Mouse (Mus musculus) CH12.LX (cell line): ENCODE measurements around the gene Rd3l. TPM values are rescaled to one million over a fixed set of nuclear protein-coding genes. Genes with fewer than 3 reads are reported as not detected.

ENCODE experiments used
- DNase-seq: peaks from one replicate; pipeline ENCODE4 v3.0.0-alpha.2; 2013; ENCODE audit errors: extremely low read depth
- H3K27ac ChIP-seq: 2 replicates; pipeline ENCODE4 v1.5.1; 2012; ENCODE audit warnings: low read depth, mild to moderate bottlenecking, control low read depth, moderate library complexity; ENCODE audit not compliant: insufficient read depth
- H3K27me3 ChIP-seq: replicated peaks from 2 replicates; pipeline ENCODE3; 2012; ENCODE audit warnings: inconsistent platforms
- H3K36me3 ChIP-seq, 2 experiments: replicated peaks in 1 of 2; 2 replicates each; pipeline versions ENCODE3 to v1.6.1; 2012; ENCODE audit warnings: inconsistent platforms in 1 of 2, low read length in 1 of 2, mild to moderate bottlenecking in 1 of 2, mixed read lengths in 1 of 2, moderate library complexity in 1 of 2; ENCODE audit not compliant: control insufficient read depth in 1 of 2, insufficient read depth in 1 of 2
- H3K4me1 ChIP-seq, 2 experiments: 2 replicates each; pipeline ENCODE4 v1.6.1; 2012; ENCODE audit warnings: inconsistent platforms in 1 of 2, moderate library complexity in 1 of 2; ENCODE audit not compliant: insufficient read depth in 2 of 2, control insufficient read depth in 1 of 2
- H3K4me2 ChIP-seq: 2 replicates; pipeline ENCODE4 v1.6.1; 2012; ENCODE audit warnings: low read depth, mild to moderate bottlenecking, control low read depth; ENCODE audit not compliant: poor library complexity, insufficient read depth, severe bottlenecking
- H3K4me3 ChIP-seq, 3 experiments: fragments of 150-350 bp in 1 of 3; sonication (generic) in 1 of 3; replicated peaks in 1 of 3; 2 replicates each; pipeline versions ENCODE3 to v1.5.1; 2011 to 2012; ENCODE audit warnings: low read depth in 2 of 3, low read length in 2 of 3, mild to moderate bottlenecking in 2 of 3, moderate library complexity in 2 of 3, control low read depth in 1 of 3, improper control_type of control experiment in 1 of 3, inconsistent platforms in 1 of 3, mixed read lengths in 1 of 3; ENCODE audit not compliant: poor library complexity in 1 of 3
- H3K79me2 ChIP-seq: replicated peaks from 2 replicates; pipeline ENCODE4 v1.6.1; 2012; ENCODE audit warnings: mild to moderate bottlenecking, moderate library complexity; ENCODE audit not compliant: control insufficient read depth, poor library complexity, insufficient read depth, severe bottlenecking; ENCODE audit errors: extremely low read depth
- H3K9ac ChIP-seq: 2 replicates; pipeline ENCODE4 v1.6.1; 2012; ENCODE audit warnings: low read depth, mild to moderate bottlenecking, control low read depth, moderate library complexity; ENCODE audit not compliant: insufficient read depth
- H3K9me3 ChIP-seq: replicated peaks from 2 replicates; pipeline ENCODE3; 2012; ENCODE audit warnings: low read length, inconsistent platforms, mixed read lengths
- CHD1 ChIP-seq: IDR thresholded peaks from 2 replicates; pipeline ENCODE4 v1.6.1; 2012; ENCODE audit warnings: low read depth, low read length, improper control_type of control experiment, inconsistent platforms
- CHD2 ChIP-seq: IDR thresholded peaks from 2 replicates; pipeline ENCODE4 v1.6.1; 2011; ENCODE audit warnings: low read length, improper control_type of control experiment
- HCFC1 ChIP-seq: IDR thresholded peaks from 2 replicates; pipeline ENCODE4 v1.6.1; 2012; ENCODE audit warnings: low read depth, mild to moderate bottlenecking, inconsistent platforms, low read length, improper control_type of control experiment
- JUN ChIP-seq: IDR thresholded peaks from 2 replicates; pipeline ENCODE4 v1.6.1; 2011; ENCODE audit warnings: low read depth, mild to moderate bottlenecking, low read length, improper control_type of control experiment, moderate library complexity; ENCODE audit not compliant: insufficient read depth
- JUND ChIP-seq: conservative IDR thresholded peaks from 2 replicates; pipeline ENCODE4 v1.6.1; 2011; ENCODE audit warnings: low read depth, low read length, improper control_type of control experiment
- MAX ChIP-seq: IDR thresholded peaks from 2 replicates; pipeline ENCODE4 v1.6.1; 2011; ENCODE audit warnings: low read length, improper control_type of control experiment
- MAZ ChIP-seq: IDR thresholded peaks from 2 replicates; pipeline ENCODE4 v1.6.1; 2012; ENCODE audit warnings: low read depth, mild to moderate bottlenecking, inconsistent platforms, low read length, improper control_type of control experiment, moderate library complexity
- POLR2AphosphoS2 ChIP-seq: IDR thresholded peaks from 2 replicates; pipeline ENCODE4 v1.6.1; 2011; ENCODE audit warnings: low read depth, low read length, improper control_type of control experiment
- RAD21 ChIP-seq: IDR thresholded peaks from 2 replicates; pipeline ENCODE4 v1.6.1; 2011; ENCODE audit warnings: low read depth, mild to moderate bottlenecking, low read length, improper control_type of control experiment, moderate library complexity
- SMC3 ChIP-seq: IDR thresholded peaks from 2 replicates; pipeline ENCODE4 v1.6.1; 2011; ENCODE audit warnings: low read depth, low read length, improper control_type of control experiment
- TBP ChIP-seq: conservative IDR thresholded peaks from 2 replicates; pipeline ENCODE4 v1.6.1; 2011; ENCODE audit warnings: low read depth, low read length, improper control_type of control experiment
- USF2 ChIP-seq: conservative IDR thresholded peaks from 2 replicates; pipeline ENCODE4 v1.6.1; 2011; ENCODE audit warnings: low read depth, low read length, improper control_type of control experiment
- ZC3H11A ChIP-seq: IDR thresholded peaks from 2 replicates; pipeline ENCODE4 v1.6.1; 2012; ENCODE audit warnings: low read depth, mild to moderate bottlenecking, inconsistent platforms, low read length, improper control_type of control experiment
- ZMIZ1 ChIP-seq: IDR thresholded peaks from 2 replicates; pipeline ENCODE4 v1.6.1; 2012; ENCODE audit warnings: low read depth, mild to moderate bottlenecking, inconsistent platforms, low read length, improper control_type of control experiment
- dilution Hi-C: fragments of 300-500 bp; cut with MboI; formaldehyde crosslinking; loops from 2 replicates; pipeline ENCODE4 v1.14.3; 2020; ENCODE audit warnings: low sequenced_read_pairs; ENCODE audit not compliant: extremely low pct_unique_long_range_greater_than_20kb, extremely low pct_ligation_motif_present
- in situ Hi-C: fragments of 300-500 bp; cut with MboI; formaldehyde crosslinking; loops from 3 replicates; pipeline ENCODE4 v1.14.3; 2019; ENCODE audit warnings: low sequenced_read_pairs, low pct_ligation_motif_present, low pct_unique_long_range_greater_than_20kb, mixed read lengths
- polyA plus RNA-seq: library from polyadenylated mRNA; unstranded; fragments of >175 nt; gene quantifications from 2 replicates; pipeline ENCODE4 v1.2.1, GENCODE M21; 2012; ENCODE audit warnings: low read depth; ENCODE audit not compliant: insufficient read length
- total RNA-seq, 2 experiments: library from RNA; depleted of rRNA; stranded (reverse); fragments of 300-350 nt in 1 of 2; fragments of >200 nt in 1 of 2; gene quantifications; 2 replicates each; pipeline ENCODE4 v1.2.3; 2012 to 2014

Rd3l gene
- total and polyA plus RNA-seq, 3 experiments: not detected

DNA sequence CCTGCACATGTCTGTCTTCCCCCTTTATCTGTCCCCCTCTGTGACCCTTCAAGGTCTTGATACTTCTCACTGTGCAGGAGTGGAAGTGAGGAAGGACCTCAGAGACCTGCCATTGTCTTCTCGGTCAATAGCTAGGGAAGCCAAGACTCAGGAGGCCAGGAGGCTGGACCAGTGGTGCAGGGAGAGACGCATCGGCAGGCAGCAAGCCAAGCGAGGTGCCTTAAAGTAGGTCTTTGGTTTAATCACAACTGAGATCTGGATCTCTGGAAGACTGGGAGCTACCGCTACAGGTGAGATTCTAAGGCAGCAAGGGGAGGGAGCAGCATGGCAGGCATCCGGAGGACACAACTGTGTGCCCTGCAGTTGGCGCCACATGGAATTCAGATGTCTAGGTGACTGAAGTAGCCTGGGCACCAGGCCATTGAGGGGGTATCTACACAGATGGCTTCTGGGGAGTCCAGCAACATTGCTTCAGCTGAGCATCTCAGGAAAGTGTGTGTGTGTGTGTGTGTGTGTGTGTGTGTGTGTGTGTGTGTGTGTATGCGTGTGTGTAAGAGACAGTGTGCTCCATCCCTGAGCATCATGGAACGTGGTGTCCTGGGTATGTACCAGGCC lies 49.6 kb downstream of the Rd3l start:
- no peak for DNase-seq
- Histone ChIP-seq H3K9ac (no peak overlapping the region), H3K79me2 (no peaks in the 10 kb centered on the region)
- in situ Hi-C loops: no loop called here
- TF ChIP-seq MAX (no peak), POLR2AphosphoS2 (no peak), SMC3 (no peak), RAD21 (no peak), CHD1 (no peak), ZMIZ1 (no peak), ZC3H11A (no peak), JUND (no peak), TBP (no peak), CHD2 (no peak), JUN (no peak), USF2 (no peak), MAZ (no peak), HCFC1 (no peak)
- TF ChIP-seq, all 38 proteins: peak for 0
- Histone ChIP-seq H3K27ac (no peak overlapping the region), H3K4me1 (peaks cover 26 to 37% of the 10 kb centered on the region in 2 experiments), H3K9me3 (no peaks in the 10 kb centered on the region), H3K27me3 (peaks cover 6% of the 10 kb centered on the region), H3K4me2 (no peak overlapping the region), H3K36me3 (no peaks in the 10 kb centered on the region), H3K4me3 (no peak overlapping the region)
- dilution Hi-C loops: no loop called here

Other genes starting within 250 kb of the Rd3l start
- 45.2 and 55.1 TPM in 2 replicates for gene Klc1, start 222.5 kb downstream of the Rd3l start, total RNA-seq (2012; rRNA removed)
- gene Klc1, start 222.5 kb downstream of the Rd3l start, total RNA-seq (2014; rRNA removed): 44.4 and 45.6 TPM in 2 replicates
- gene Klc1, start 222.5 kb downstream of the Rd3l start, polyA plus RNA-seq: 77.0 and 116 TPM in 2 replicates
- gene Xrcc3, start 167.4 kb downstream of the Rd3l start, total RNA-seq (2012; rRNA removed): 16.3 and 21.8 TPM in 2 replicates
- gene Xrcc3, start 167.4 kb downstream of the Rd3l start, total RNA-seq (2014; rRNA removed): 7.4 and 11.8 TPM in 2 replicates
- gene Xrcc3, start 167.4 kb downstream of the Rd3l start, polyA plus RNA-seq: 12.9 and 13.3 TPM in 2 replicates
- 5.9 and 8.4 TPM in 2 replicates for gene Zfyve21, start 167.1 kb downstream of the Rd3l start, total RNA-seq (2012; rRNA removed)
- gene Zfyve21, start 167.1 kb downstream of the Rd3l start, total RNA-seq (2014; rRNA removed): 6.3 and 7.6 TPM in 2 replicates
- 3.3 and 4.1 TPM in 2 replicates for gene Zfyve21, start 167.1 kb downstream of the Rd3l start, polyA plus RNA-seq
- gene Ppp1r13b, start 73.2 kb downstream of the Rd3l start, total RNA-seq (2012; rRNA removed): 0.64 and 0.76 TPM in 2 replicates
- 0.34 and 0.42 TPM in 2 replicates for gene Ppp1r13b, start 73.2 kb downstream of the Rd3l start, total RNA-seq (2014; rRNA removed)
- 1.3 and 2.0 TPM in 2 replicates for gene Ppp1r13b, start 73.2 kb downstream of the Rd3l start, polyA plus RNA-seq
- gene Atp5mpl, start 14.3 kb downstream of the Rd3l start, total RNA-seq (2012; rRNA removed): 224 and 276 TPM in 2 replicates
- gene Atp5mpl, start 14.3 kb downstream of the Rd3l start, total RNA-seq (2014; rRNA removed): 669 and 768 TPM in 2 replicates
- 164 and 172 TPM in 2 replicates for gene Atp5mpl, start 14.3 kb downstream of the Rd3l start, polyA plus RNA-seq
- gene Tdrd9, start 9.8 kb downstream of the Rd3l start, total RNA-seq (2012; rRNA removed): not detected in 2 replicates
- gene Tdrd9, start 9.8 kb downstream of the Rd3l start, total RNA-seq (2014; rRNA removed): not detected in 2 replicates
- not detected in 2 replicates for gene Tdrd9, start 9.8 kb downstream of the Rd3l start, polyA plus RNA-seq
- not detected in 2 replicates for gene Aspg, start 125.4 kb upstream of the Rd3l start, total RNA-seq (2012; rRNA removed)
- gene Aspg, start 125.4 kb upstream of the Rd3l start, total RNA-seq (2014; rRNA removed): not detected in 2 replicates
- not detected in 2 replicates for gene Aspg, start 125.4 kb upstream of the Rd3l start, polyA plus RNA-seq
- not detected in 2 replicates for gene Kif26a, start 164.9 kb upstream of the Rd3l start, total RNA-seq (2012; rRNA removed)
- gene Kif26a, start 164.9 kb upstream of the Rd3l start, total RNA-seq (2014; rRNA removed): not detected in 2 replicates
- not detected in 2 replicates for gene Kif26a, start 164.9 kb upstream of the Rd3l start, polyA plus RNA-seq